Mouse (Mus musculus): Measurements from ENCODE around the gene St6galnac5. TPM values are rescaled to one million over a fixed set of nuclear protein-coding genes. Genes with fewer than 3 reads are reported as not detected.
A peak's percentile ranks its signal among the peaks of the same experiment; 100 is the strongest.
"Not testable (repeated sequence)": the region's sequence is repeated elsewhere in the genome, so short reads cannot be mapped to it uniquely, and the experiment has no call there.

St6galnac5 gene
- total and polyA plus RNA-seq, 2 experiments, result not detected

- no peak for TF ChIP-seq CTCF (IDR thresholded peaks at IDR 0.05; ENCODE audit: low read depth, low read length)
- no peak for TF ChIP-seq POLR2A (IDR thresholded peaks at IDR 0.05; ENCODE audit: extremely low read depth, insufficient read depth, low read length)
- Histone ChIP-seq H3K79me2 (ENCODE audit: control insufficient read depth, insufficient read depth, low read length) (no peaks in the 10 kb centered on the region), H3K36me3 (ENCODE audit: control insufficient read depth, insufficient read depth, low read length) (no peaks in the 10 kb centered on the region), H3K4me1 (ENCODE audit: control insufficient read depth, insufficient read depth, low read length) (peaks cover 3% of the 10 kb centered on the region), H3K9ac (ENCODE audit: low read depth, low read length) (no peak overlapping the region), H3K27ac (replicated peaks; ENCODE audit: insufficient read depth, low read depth, low read length) (no peak overlapping the region), H3K4me3 (ENCODE audit: insufficient read depth, low read depth, low read length) (no peak overlapping the region), H3K27me3 (ENCODE audit: control insufficient read depth, insufficient read depth, low read length) (no peaks in the 10 kb centered on the region)
- 84% methylated on average over 4 of the region's 4 CpGs for WGBS
- DNase-seq (ENCODE audit: extremely low read depth, low read depth, low spot score), result no peak
Observed at GRCm38 (mm10) chr3:152813905-152814304, 168.1 kb downstream of the St6galnac5 start.

- Histone ChIP-seq H3K27ac (replicated peaks; ENCODE audit: insufficient read depth, low read depth, low read length) (no peak overlapping the region), H3K79me2 (ENCODE audit: control insufficient read depth, insufficient read depth, low read length) (no peaks in the 10 kb centered on the region), H3K36me3 (ENCODE audit: control insufficient read depth, insufficient read depth, low read length) (no peaks in the 10 kb centered on the region), H3K4me1 (ENCODE audit: control insufficient read depth, insufficient read depth, low read length) (peaks cover 6% of the 10 kb centered on the region), H3K27me3 (ENCODE audit: control insufficient read depth, insufficient read depth, low read length) (no peaks in the 10 kb centered on the region), H3K9ac (ENCODE audit: low read depth, low read length) (no peak overlapping the region), H3K4me3 (ENCODE audit: insufficient read depth, low read depth, low read length) (no peak overlapping the region)
- DNase-seq (ENCODE audit: extremely low read depth, low read depth, low spot score), result peak; percentile 96
- WGBS, result 42% methylated on average over 9 of the region's 9 CpGs
- TF ChIP-seq CTCF (IDR thresholded peaks at IDR 0.05; ENCODE audit: low read depth, low read length) (peak; percentile 61), POLR2A (IDR thresholded peaks at IDR 0.05; ENCODE audit: extremely low read depth, insufficient read depth, low read length) (no peak)
Observed at GRCm38 (mm10) chr3:152799738-152800431, 182.2 kb downstream of the St6galnac5 start.

GRCm38 (mm10) chr3:152797354-152797753 lies 184.7 kb downstream of the St6galnac5 start:
- Histone ChIP-seq H3K4me3 (ENCODE audit: insufficient read depth, low read depth, low read length) (no peak overlapping the region), H3K9ac (ENCODE audit: low read depth, low read length) (no peak overlapping the region), H3K79me2 (ENCODE audit: control insufficient read depth, insufficient read depth, low read length) (no peaks in the 10 kb centered on the region), H3K4me1 (ENCODE audit: control insufficient read depth, insufficient read depth, low read length) (peaks cover 6% of the 10 kb centered on the region), H3K36me3 (ENCODE audit: control insufficient read depth, insufficient read depth, low read length) (no peaks in the 10 kb centered on the region), H3K27me3 (ENCODE audit: control insufficient read depth, insufficient read depth, low read length) (no peaks in the 10 kb centered on the region), H3K27ac (replicated peaks; ENCODE audit: insufficient read depth, low read depth, low read length) (no peak overlapping the region)
- TF ChIP-seq CTCF (IDR thresholded peaks at IDR 0.05; ENCODE audit: low read depth, low read length) (no peak), POLR2A (IDR thresholded peaks at IDR 0.05; ENCODE audit: extremely low read depth, insufficient read depth, low read length) (no peak)
- 16% methylated on average over 2 of the region's 2 CpGs for WGBS
- DNase-seq (ENCODE audit: extremely low read depth, low read depth, low spot score), result no peak

GRCm38 (mm10) chr3:152796216-152796615 lies 185.8 kb downstream of the St6galnac5 start:
- TF ChIP-seq POLR2A (IDR thresholded peaks at IDR 0.05; ENCODE audit: extremely low read depth, insufficient read depth, low read length), result no peak
- TF ChIP-seq CTCF (IDR thresholded peaks at IDR 0.05; ENCODE audit: low read depth, low read length), result no peak
- peak; percentile 58 for DNase-seq (ENCODE audit: extremely low read depth, low read depth, low spot score)
- no peak overlapping the region for H3K9ac ChIP-seq (ENCODE audit: low read depth, low read length)
- H3K4me1 ChIP-seq (ENCODE audit: control insufficient read depth, insufficient read depth, low read length), result peaks cover 6% of the 10 kb centered on the region
- no peaks in the 10 kb centered on the region for H3K27me3 ChIP-seq (ENCODE audit: control insufficient read depth, insufficient read depth, low read length)
- H3K36me3 ChIP-seq (ENCODE audit: control insufficient read depth, insufficient read depth, low read length), result no peaks in the 10 kb centered on the region
- no peak overlapping the region for H3K4me3 ChIP-seq (ENCODE audit: insufficient read depth, low read depth, low read length)
- no peaks in the 10 kb centered on the region for H3K79me2 ChIP-seq (ENCODE audit: control insufficient read depth, insufficient read depth, low read length)
- WGBS, result 53% methylated on average over 4 of the region's 4 CpGs
- no peak overlapping the region for H3K27ac ChIP-seq (replicated peaks; ENCODE audit: insufficient read depth, low read depth, low read length)

- 79% methylated on average over 4 of the region's 4 CpGs for WGBS
- H3K36me3 ChIP-seq (ENCODE audit: control insufficient read depth, insufficient read depth, low read length), result no peaks in the 10 kb centered on the region
- no peaks in the 10 kb centered on the region for H3K79me2 ChIP-seq (ENCODE audit: control insufficient read depth, insufficient read depth, low read length)
- H3K9ac ChIP-seq (ENCODE audit: low read depth, low read length), result no peak overlapping the region
- peaks cover 2% of the 10 kb centered on the region; the same call in 1 of the 2 replicates for H3K4me1 ChIP-seq (ENCODE audit: control insufficient read depth, insufficient read depth, low read length)
- no peak overlapping the region for H3K4me3 ChIP-seq (ENCODE audit: insufficient read depth, low read depth, low read length)
- no peaks in the 10 kb centered on the region for H3K27me3 ChIP-seq (ENCODE audit: control insufficient read depth, insufficient read depth, low read length)
- DNase-seq (ENCODE audit: extremely low read depth, low read depth, low spot score), result no peak
- H3K27ac ChIP-seq (replicated peaks; ENCODE audit: insufficient read depth, low read depth, low read length), result no peak overlapping the region
- TF ChIP-seq CTCF (IDR thresholded peaks at IDR 0.05; ENCODE audit: low read depth, low read length) (no peak), POLR2A (IDR thresholded peaks at IDR 0.05; ENCODE audit: extremely low read depth, insufficient read depth, low read length) (no peak)
Observed at GRCm38 (mm10) chr3:152793006-152793405, 189.0 kb downstream of the St6galnac5 start.

GRCm38 (mm10) chr3:152792601-152793000 lies 189.4 kb downstream of the St6galnac5 start:
- H3K27ac ChIP-seq (replicated peaks; ENCODE audit: insufficient read depth, low read depth, low read length), result no peak overlapping the region
- no peak for TF ChIP-seq CTCF (IDR thresholded peaks at IDR 0.05; ENCODE audit: low read depth, low read length)
- no peak for TF ChIP-seq POLR2A (IDR thresholded peaks at IDR 0.05; ENCODE audit: extremely low read depth, insufficient read depth, low read length)
- no peaks in the 10 kb centered on the region for H3K27me3 ChIP-seq (ENCODE audit: control insufficient read depth, insufficient read depth, low read length)
- WGBS, result 51% methylated on average over 5 of the region's 5 CpGs
- DNase-seq (ENCODE audit: extremely low read depth, low read depth, low spot score), result peak; percentile 64
- no peaks in the 10 kb centered on the region for H3K79me2 ChIP-seq (ENCODE audit: control insufficient read depth, insufficient read depth, low read length)
- H3K9ac ChIP-seq (ENCODE audit: low read depth, low read length), result no peak overlapping the region
- peaks cover 2% of the 10 kb centered on the region; the same call in 1 of the 2 replicates for H3K4me1 ChIP-seq (ENCODE audit: control insufficient read depth, insufficient read depth, low read length)
- H3K4me3 ChIP-seq (ENCODE audit: insufficient read depth, low read depth, low read length), result no peak overlapping the region
- H3K36me3 ChIP-seq (ENCODE audit: control insufficient read depth, insufficient read depth, low read length), result no peaks in the 10 kb centered on the region

- not testable (repeated sequence) for H3K79me2 ChIP-seq (ENCODE audit: control insufficient read depth, insufficient read depth, low read length); H3K27ac ChIP-seq (replicated peaks; ENCODE audit: insufficient read depth, low read depth, low read length); H3K36me3 ChIP-seq (ENCODE audit: control insufficient read depth, insufficient read depth, low read length); H3K9ac ChIP-seq (ENCODE audit: low read depth, low read length); DNase-seq (ENCODE audit: extremely low read depth, low read depth, low spot score); H3K27me3 ChIP-seq (ENCODE audit: control insufficient read depth, insufficient read depth, low read length); H3K4me1 ChIP-seq (ENCODE audit: control insufficient read depth, insufficient read depth, low read length); H3K4me3 ChIP-seq (ENCODE audit: insufficient read depth, low read depth, low read length)
- WGBS, result 85% methylated on average over 5 of the region's 5 CpGs
Observed at GRCm38 (mm10) chr3:152788301-152788953, 193.6 kb downstream of the St6galnac5 start.

- not testable (repeated sequence) for H3K79me2 ChIP-seq (ENCODE audit: control insufficient read depth, insufficient read depth, low read length); DNase-seq (ENCODE audit: extremely low read depth, low read depth, low spot score); H3K27me3 ChIP-seq (ENCODE audit: control insufficient read depth, insufficient read depth, low read length); H3K27ac ChIP-seq (replicated peaks; ENCODE audit: insufficient read depth, low read depth, low read length); H3K9ac ChIP-seq (ENCODE audit: low read depth, low read length); H3K36me3 ChIP-seq (ENCODE audit: control insufficient read depth, insufficient read depth, low read length); H3K4me3 ChIP-seq (ENCODE audit: insufficient read depth, low read depth, low read length); H3K4me1 ChIP-seq (ENCODE audit: control insufficient read depth, insufficient read depth, low read length)
- 71% methylated on average over 10 of the region's 13 CpGs for WGBS
Observed at GRCm38 (mm10) chr3:152784353-152784752, 197.7 kb downstream of the St6galnac5 start.

Measured in liver, adult 2 months (tissue).